Comparison of ENCODE assay signal across 29 mouse cellular contexts in the genomic region with DNA sequence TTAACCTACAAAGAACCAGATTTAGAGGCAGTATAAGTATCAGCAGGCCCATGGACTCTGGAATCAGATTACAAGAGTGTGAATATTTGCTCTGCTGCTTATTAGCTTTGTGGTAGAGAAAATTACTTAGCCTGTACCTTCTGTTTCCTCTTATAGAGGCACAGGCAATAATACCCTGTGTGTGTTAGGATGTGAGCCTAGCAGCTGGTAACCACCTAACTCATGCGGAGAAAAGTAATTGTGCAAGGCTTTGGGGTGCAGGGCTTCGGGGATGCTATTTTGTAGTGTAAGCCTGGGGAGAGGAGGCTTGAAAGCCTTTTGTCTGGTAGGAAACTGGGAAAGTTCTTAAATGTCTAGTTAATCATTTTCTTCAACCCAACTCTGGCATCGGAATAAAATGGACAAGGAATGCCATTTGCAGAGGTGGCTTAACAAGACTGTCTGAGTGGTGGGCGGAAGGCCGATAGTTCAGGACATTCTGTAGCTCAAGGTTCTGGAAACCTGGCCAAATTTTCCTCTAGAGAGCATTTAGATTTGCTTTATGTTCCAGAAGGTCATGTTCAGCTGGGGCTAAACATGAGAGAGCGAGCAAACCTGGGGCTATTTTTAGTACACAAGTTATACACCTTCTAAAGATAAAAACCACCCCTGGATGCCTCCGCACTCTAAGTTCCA. TPM values are rescaled to one million over a fixed set of nuclear protein-coding genes. Genes with fewer than 3 reads are reported as not detected.
DNase-seq lines count a peak whose midpoint lies in the region; ATAC-seq lines count a peak whose summit lies in the region.
"Had no signal": no experiment of that assay in that cellular context is flagged by ENCODE, and none has a peak within 500 bp of the region (broad histone marks: within the 10 kb centered on the region; RNA-seq: fewer than 3 reads in every experiment).

No protein-coding gene starts in this region.

- H3K9me3 ChIP-seq in limb, embryonic 11.5 days (ENCODE audit: control insufficient read depth, low read length), result no peaks in the 10 kb centered on the region
- H3K9me3 ChIP-seq: embryonic facial prominence, embryonic 12.5 days; heart, embryonic 15.5 days; hindbrain, embryonic 15.5 days; limb, embryonic 15.5 days; midbrain, embryonic 13.5 days; neural tube, embryonic 12.5 days had no signal

- H3K27ac ChIP-seq in limb, embryonic 11.5 days (replicated peaks; ENCODE audit: low read depth, low read length), result peak overlapping the region; percentile 32
- H3K27ac ChIP-seq: embryonic facial prominence, embryonic 12.5 days; heart, embryonic 15.5 days; hindbrain, embryonic 15.5 days; limb, embryonic 15.5 days; liver, embryonic 14.5 days; midbrain, embryonic 13.5 days; neural tube, embryonic 12.5 days had no signal

- no peaks in the 10 kb centered on the region for H3K27me3 ChIP-seq in limb, embryonic 11.5 days (ENCODE audit: control insufficient read depth, insufficient read depth, low read length)
- H3K27me3 ChIP-seq: embryonic facial prominence, embryonic 12.5 days; heart, embryonic 15.5 days; hindbrain, embryonic 15.5 days; limb, embryonic 15.5 days; neural tube, embryonic 12.5 days had no signal

- peak; percentile 48; the same call in 1 of the 2 replicates for ATAC-seq in limb, embryonic 11.5 days (ENCODE audit: insufficient number of reproducible peaks, low FRiP score, low TSS enrichment, low read depth)
- ATAC-seq: forebrain, postnatal 0 days; lung, postnatal 0 days; midbrain, embryonic 13.5 days had no signal

- no peak overlapping the region for H3K4me2 ChIP-seq in limb, embryonic 11.5 days (ENCODE audit: low read depth, severe bottlenecking)
- H3K4me2 ChIP-seq: embryonic facial prominence, embryonic 12.5 days; heart, embryonic 15.5 days; hindbrain, embryonic 15.5 days; limb, embryonic 15.5 days; midbrain, embryonic 13.5 days; neural tube, embryonic 12.5 days had no signal

- H3K9ac ChIP-seq in limb, embryonic 11.5 days (ENCODE audit: low read length), result no peak overlapping the region
- H3K9ac ChIP-seq: embryonic facial prominence, embryonic 12.5 days; forebrain, postnatal 0 days; heart, embryonic 15.5 days; hindbrain, embryonic 15.5 days; limb, embryonic 15.5 days; liver, embryonic 14.5 days; midbrain, embryonic 13.5 days; neural tube, embryonic 12.5 days had no signal

- peak; percentile 26 for DNase-seq in kidney, adult 11 months
- DNase-seq in kidney, adult 8-10 months, result no peak
- DNase-seq in testis, postnatal 14 days (ENCODE audit: low spot score), result peak; percentile 43
- no peak for DNase-seq in testis, postnatal 10 days (ENCODE audit: low spot score)
- DNase-seq in limb, embryonic 11.5 days (ENCODE audit: low spot score), result no peak
- DNase-seq in T-cell, adult 2 months (ENCODE audit: low spot score), result no peak
- no peak for DNase-seq in cerebellum, adult 11-12 months
- DNase-seq in heart, postnatal 36 days, result no peak
- DNase-seq: adrenal gland, adult 2 months; forebrain, postnatal 0 days; gastrocnemius, postnatal 36 days; layer of hippocampus, postnatal 36 days; right cerebral cortex, postnatal 25 days; spleen, adult 18-20 months; thymus, adult 2 months; thymus, postnatal 4 days had no signal

- no peaks in the 10 kb centered on the region for H3K36me3 ChIP-seq in limb, embryonic 11.5 days (ENCODE audit: control insufficient read depth, insufficient read depth, low read length)
- H3K36me3 ChIP-seq: embryonic facial prominence, embryonic 12.5 days; heart, embryonic 15.5 days; hindbrain, embryonic 15.5 days; limb, embryonic 15.5 days; midbrain, embryonic 13.5 days; neural tube, embryonic 12.5 days had no signal

- peaks cover 2% of the 10 kb centered on the region; the same call in 1 of the 2 replicates for H3K4me1 ChIP-seq in limb, embryonic 11.5 days (ENCODE audit: control insufficient read depth, insufficient read depth, low read length)
- H3K4me1 ChIP-seq: heart, embryonic 15.5 days; hindbrain, embryonic 15.5 days; limb, embryonic 15.5 days; midbrain, embryonic 13.5 days; neural tube, embryonic 12.5 days had no signal

- 78% methylated on average over 7 of the region's 7 CpGs for WGBS in limb, embryonic 11.5 days

- no peak overlapping the region for H3K4me3 ChIP-seq in limb, embryonic 11.5 days (ENCODE audit: low read depth, low read length)
- H3K4me3 ChIP-seq: embryonic facial prominence, embryonic 12.5 days; heart, embryonic 15.5 days; hindbrain, embryonic 15.5 days; limb, embryonic 15.5 days; midbrain, embryonic 13.5 days; neural tube, embryonic 12.5 days had no signal

- intact Hi-C loops in heart, postnatal 36 days (cut with DNase I), result loop anchor here (5.0 to 10.0 kb wide), 2 partner anchors 376 to 628 kb away; partner anchors contain the start of gene Npl

RNA-seq across cellular contexts. Expression of gene Zfp648, which starts 17.8 kb away (rescaled TPM):
- 0.17 and 0.51 TPM in 2 replicates for polyA plus RNA-seq in limb, embryonic 11.5 days (2014; fragmentation: Nextera tagmentation; extraction: Ambion mirVana)
- total RNA-seq in heart, postnatal 36 days (2021), result not detected
- total RNA-seq: ES-E14; gastrocnemius, postnatal 36 days; heart, adult 8-10 months; hematopoietic stem cell, adult 5-6 weeks; megakaryocyte, adult 5-6 weeks had no signal
- polyA plus RNA-seq: forebrain, embryonic 11.5 days; liver, embryonic 14.5 days; lung, postnatal 0 days; midbrain, embryonic 13.5 days; thymus, adult 2 months had no signal

Comparison
In these comparisons a context has a peak if more than half of its experiments do, and no peak if none do; other contexts are left out.
1. DNase-seq: peak in kidney, adult 11 months (single experiment) and testis, postnatal 14 days (single experiment); none in kidney, adult 8-10 months (0 of 2), testis, postnatal 10 days (single experiment), limb, embryonic 11.5 days (single experiment), T-cell, adult 2 months (single experiment), cerebellum, adult 11-12 months (single experiment) and heart, postnatal 36 days (0 of 2).